Mouse (Mus musculus): ENCODE data around the gene Cep57l1.
"Not testable (repeated sequence)": the region's sequence is repeated elsewhere in the genome, so short reads cannot be mapped to it uniquely, and the experiment has no call there.

The Cep57l1 gene

DNA sequence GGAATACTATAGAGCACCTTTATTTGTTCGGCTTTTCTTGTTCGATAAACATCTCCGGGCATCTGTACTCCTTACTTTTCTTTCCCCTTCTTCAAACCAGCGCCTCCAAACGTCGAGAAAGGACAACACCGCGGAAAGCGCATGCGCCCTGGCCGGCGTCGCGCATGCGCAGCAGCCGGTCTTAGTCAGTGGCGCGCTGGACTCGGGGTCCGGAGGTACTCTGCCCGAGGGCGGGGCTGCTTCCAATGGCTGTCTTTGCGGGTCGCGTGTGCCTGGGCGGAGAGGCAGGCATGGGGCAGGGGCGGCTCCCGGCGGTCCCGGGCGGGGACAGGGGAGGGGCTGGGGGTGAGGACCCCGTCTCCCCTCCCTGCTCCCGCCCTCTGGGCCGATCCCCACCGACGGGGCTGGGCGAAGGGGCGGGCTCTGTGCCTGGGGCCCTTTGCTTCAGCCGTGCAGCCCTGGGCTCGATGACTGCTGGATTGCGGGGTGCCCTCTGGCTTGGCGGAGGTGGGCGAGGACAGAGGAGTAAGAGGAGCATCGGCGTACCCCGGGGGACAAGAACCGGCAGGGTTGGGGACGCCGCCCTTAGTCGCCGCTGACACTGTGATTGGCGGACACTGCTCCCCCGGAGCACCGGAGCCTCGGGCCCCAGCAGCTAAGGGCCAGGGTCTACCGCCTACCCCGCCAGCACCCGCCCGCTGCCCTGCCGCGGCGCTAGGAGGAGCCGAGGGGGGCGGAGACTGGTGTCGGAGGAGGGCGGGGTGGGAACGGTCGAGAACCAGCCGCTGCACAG is at the start of gene Cep57l1, which contains the start of gene Sesn1:
Gene Cep57l1, minus strand, starts transcription at position 101 of the 793 bp plus-strand sequence.
Gene Sesn1, plus strand, starts transcription at position 165 of the 793 bp plus-strand sequence.
- DNase-seq: peak; percentile 97

DNA sequence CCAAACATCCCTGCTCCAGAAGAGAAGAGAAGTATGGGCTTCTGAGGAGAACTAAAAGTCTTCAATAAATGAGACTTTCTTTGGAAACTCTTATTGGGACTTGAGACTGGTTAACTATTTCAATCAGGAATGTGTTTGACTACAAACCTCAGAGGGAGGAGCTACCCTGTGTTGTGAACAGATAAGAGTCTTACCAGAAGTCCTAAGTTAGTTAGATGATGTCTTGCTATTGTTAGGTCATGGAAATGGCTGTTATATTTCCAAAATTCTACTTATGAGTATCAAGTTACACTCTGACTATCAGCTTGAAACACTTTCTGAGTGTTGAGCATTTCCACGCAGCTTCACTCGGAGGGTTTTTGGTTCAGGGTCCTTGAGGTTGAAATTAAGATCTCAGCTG is 39.0 kb upstream of the Cep57l1 start:
- DNase-seq: no peak

DNA sequence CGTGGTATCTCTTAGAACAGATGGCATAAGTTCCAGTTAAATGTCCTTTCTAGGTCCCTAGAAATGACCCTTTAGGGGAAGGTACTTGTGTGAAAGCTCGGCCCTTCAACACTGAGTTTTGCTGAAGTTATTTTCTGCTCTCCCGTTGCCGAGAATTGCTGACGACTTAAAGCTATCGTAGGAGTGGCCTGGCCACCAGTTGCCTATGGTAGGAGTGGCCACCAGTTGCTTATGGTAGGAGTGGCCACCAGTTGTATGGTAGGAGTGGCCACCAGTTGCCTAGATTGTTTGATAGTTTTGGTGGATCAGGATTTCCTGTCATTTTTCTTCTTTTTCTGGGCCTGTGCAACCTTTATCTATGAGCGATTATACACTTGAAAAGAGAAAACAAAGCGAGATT is 38.1 kb upstream of the Cep57l1 start:
- no peak for DNase-seq

DNA sequence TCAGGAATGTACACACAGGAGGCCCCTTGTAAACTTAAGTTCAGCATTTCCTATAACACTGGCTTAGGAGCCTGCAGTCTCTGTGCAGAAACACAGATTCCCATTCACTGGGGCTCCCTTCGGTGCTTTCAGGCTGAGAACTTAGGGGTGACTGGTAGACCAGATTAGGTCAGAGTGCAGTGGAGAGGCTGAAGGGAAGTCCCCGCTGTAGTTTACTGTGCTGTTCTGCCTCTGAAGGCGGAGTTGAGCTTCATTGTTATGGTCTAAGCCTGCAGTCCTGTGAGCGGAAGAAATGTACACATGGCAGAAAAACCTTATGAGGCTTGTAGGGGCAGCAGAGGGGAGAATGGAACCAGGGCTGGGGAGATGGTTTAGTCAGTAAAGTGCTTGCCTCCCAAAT is 29.2 kb upstream of the Cep57l1 start:
- no peak for DNase-seq

DNA sequence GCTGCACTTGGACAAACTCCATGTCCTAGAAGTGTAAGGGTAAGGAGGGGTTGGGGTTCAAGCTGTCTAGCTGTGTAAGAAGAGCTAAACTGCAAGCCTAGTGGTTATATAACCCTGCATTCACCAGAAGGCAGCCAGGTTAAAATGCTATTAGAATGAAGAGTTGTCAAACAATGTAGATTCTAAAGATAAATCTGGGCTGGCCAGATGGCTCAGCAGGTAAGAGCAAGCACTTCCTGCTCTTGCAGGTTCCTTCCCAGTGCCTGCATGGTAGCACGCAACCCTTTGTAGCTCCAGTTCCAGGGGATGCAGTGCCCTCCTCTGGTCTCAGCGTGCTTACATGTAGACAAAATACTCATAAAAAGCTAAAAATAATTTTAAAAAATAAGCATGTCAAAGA is 24.5 kb upstream of the Cep57l1 start:
- no peak for DNase-seq

DNA sequence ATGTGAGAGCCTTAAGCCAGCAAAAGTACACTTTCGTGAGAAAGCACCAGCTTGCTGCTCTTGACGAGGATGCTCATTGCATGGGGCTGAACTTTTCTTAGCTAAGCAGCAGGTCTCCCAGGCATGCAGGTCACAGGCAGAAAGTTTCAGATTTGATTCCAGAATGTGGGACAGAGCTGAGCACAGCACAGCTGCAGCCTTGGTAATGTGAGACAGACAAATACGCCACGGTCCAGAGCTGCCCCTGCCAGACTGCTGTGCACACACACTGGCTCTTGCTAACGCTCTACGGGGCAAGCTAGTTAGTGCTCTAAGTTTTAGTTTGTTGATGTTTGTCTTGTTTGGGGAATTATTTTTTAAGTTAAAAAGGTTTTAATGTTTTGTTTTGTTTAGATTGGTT is 22.5 kb upstream of the Cep57l1 start:
- DNase-seq: no peak

DNA sequence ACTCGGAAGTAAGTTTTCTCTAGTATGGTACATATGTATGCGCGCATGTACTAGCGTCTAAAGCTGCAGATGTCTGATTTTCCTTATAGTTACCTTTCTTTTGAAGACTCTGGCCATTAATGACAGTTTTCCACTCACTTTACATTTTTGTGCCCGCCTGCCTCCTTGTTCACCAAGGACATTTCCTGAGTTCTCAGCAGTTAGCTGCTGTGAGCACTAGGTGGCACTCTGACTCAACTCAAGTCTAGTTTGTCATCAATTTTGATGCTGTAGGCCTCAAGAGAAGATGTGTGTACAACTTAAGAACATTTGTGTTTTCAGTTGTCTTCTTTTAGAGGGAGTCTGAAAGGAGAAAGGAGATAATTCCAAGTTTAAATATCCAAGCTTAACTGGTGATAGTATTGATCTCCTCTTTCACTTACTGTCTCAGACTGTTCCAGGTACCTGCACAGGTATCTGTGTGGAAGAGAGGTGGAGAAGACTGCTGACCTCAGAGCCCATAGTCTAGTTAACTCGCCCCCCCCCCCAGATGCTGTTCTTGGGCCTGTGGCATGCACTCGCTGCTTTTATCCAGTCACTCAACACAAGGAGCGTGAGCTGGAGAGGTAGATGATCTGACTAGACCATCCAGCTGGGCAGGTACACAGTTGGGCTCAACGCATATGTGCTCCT is 21.3 kb upstream of the Cep57l1 start:
- DNase-seq: peak; percentile 69

DNA sequence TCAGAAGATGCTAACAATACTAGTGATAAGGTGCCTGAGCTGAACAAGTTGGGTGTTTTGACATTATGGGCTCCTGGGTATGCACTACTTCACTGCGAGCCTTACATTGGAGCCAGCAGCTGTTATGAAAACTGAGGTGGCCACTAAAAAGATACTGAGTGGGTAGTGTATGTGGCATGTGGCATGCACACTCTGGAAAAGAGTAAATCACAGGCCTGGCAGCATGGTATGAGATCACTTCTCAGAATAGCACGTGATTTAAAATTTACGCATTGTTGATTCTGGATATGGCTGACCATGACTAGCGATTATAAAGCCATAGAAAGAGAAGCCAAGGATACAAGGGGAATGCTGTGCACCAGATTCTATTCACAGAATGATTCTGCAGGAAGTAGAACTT is 20.8 kb upstream of the Cep57l1 start:
- no peak for DNase-seq

DNA sequence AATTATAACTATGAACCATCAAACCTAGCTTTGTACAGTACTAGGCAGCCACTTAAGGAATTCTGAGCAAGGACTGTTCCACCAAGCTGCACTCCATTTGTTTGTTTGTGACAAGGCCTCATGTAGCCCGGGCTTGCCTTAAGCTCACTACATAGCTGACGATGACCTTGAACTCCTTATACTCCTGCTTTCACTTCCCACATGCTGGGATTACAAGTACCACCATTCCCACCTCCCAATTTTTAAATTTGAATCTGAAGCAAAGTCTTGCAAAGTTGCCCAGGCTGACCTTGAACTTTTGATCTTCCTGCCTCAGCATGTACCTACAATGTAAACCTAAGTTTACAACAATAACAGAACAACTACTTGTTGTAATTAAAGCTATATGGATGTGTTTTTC is 20.3 kb upstream of the Cep57l1 start:
- DNase-seq: no peak

DNA sequence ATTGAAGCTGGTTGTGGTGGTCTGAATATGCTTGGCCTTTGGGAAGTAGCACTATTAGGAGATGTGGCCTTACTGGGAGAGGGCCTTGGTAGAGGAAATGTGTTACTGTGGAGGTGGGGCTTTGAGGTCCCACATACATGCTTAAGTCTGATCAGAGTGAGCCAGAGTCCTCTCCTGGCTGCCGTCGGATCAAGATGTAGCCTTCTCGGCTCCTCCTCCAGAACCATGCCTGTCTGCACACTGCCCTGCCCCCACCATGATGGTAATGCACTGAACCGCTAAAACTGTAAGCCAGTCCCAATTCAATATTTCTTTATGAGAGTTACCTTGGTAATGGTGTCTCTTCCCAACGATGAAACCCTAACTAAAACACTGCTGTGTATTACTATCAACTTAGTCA is 19.5 kb upstream of the Cep57l1 start:
- DNase-seq: no peak

DNA sequence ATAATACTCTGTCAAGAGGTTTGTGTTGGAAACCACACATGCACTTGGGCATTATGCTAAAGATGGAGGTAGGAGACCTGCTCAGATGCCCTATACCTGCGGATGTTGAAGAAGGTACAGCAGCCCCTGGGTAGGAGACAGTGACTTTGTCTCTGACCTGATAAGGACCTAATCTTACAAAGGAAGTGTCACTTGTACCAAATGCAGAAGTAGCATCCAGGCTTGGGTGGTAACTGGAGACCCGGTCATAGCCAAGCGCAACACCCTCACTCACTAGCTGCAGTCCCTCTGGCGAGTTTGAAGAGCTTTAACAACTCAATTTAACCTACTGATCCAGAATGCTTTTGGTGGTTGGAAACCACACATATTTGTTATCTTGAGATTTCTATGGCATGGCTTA is 18.1 kb upstream of the Cep57l1 start:
- DNase-seq: no peak

DNA sequence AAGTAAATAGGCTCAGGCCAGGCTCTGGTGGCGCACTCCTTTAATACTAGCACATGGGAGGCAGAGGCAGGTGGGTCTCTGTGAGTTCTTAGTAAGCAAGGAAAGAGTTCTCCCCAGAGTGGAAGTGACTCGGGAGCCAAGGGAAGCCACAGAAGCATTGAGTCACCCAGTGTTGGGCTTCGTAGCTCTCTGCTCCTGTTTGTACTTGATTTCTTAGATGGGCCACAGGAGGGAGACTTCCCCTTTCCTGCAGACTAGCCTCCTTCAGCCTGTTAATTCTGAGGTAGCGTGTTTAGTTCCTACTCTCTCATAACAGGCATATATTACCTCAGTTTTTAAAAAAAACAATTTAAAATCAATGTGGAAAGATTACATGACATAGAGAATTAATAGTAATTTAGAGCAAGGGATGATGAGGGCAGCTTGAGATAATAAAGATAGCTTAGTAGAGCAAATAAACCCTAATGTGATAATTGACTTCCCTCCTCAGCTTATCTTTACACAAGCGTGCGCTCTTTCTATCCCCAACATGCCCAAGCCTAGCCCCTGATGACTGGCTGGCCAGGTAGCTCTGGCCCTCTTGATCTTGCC is 16.9 kb upstream of the Cep57l1 start:
- no peak for DNase-seq

DNA sequence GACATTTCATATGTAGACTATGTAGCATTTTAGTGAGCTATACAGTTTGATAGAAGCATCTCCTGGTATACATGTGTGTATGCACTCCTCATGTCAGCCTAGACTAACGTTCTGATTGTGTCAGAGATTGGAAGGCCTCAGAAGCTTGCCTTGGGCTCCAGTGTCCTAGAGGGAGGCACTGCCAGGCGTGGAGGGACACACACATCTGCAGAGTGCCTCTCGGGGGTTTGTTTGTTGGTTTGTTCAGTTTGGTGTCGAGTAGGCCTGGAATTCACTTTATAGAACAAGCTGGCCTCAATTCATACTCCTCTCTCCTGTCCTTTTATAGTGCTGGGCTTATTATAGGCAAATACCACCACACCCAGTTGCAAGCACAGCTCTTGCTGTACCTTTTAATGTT is 16.3 kb upstream of the Cep57l1 start:
- no peak for DNase-seq

DNA sequence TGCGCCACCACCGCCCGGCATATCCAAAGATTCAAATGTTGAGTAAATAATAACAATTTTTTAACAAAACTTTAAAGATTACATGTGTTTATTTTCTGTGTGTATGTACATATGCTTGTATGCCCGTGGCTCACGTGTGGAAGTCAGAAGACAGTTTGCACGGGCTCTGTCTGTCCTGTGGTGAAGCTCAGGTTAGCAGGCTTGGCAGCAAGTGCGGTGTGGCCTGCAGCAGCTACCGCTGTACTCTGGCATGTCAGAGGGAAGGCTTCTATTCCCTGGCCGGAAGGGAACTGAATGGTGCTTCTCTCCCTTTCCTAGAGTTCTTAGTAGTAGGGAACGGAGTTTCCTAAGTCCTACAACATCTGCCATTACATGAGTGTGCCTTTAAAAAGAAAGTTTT is 15.4 kb upstream of the Cep57l1 start:
- no peak for DNase-seq

DNA sequence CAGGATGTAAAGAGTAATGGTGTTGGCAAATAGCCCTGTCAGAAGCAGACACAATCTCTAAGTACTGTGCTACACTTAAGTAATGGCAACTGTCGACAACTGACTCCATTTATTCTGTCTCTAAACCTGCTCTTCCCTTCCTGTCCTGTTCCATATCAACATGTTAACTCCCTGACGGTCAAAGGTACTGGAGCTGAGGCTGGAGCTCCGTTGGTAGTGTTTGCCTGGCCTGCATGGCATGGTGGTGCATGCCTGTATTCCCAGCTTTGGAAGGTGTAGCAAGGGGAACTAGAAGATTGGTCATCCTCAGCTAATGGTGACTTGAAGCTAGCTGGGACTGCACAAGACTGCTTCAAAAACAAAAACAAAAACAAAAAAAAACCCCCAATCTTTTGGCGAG is 14.2 kb upstream of the Cep57l1 start:
- no peak for DNase-seq

DNA sequence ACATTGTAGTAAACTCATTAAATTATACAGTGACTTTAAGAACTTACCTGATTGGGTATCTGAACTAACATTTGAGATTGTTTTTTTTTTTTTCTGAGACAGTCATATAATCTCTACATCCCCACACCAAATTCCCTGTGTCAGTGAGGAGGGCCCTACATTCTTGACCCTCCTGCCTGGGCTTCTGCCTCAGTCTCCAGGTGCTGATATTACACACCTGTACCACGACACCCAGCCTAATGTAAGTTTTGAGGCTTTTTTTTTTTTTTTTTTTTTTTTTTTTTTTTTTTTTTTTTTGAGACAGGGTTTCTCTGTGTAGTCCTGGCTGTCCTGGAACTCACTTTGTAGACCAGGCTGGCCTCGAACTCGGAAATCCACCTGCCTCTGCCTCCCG is 13.6 kb upstream of the Cep57l1 start:
- not testable (repeated sequence) for DNase-seq

DNA sequence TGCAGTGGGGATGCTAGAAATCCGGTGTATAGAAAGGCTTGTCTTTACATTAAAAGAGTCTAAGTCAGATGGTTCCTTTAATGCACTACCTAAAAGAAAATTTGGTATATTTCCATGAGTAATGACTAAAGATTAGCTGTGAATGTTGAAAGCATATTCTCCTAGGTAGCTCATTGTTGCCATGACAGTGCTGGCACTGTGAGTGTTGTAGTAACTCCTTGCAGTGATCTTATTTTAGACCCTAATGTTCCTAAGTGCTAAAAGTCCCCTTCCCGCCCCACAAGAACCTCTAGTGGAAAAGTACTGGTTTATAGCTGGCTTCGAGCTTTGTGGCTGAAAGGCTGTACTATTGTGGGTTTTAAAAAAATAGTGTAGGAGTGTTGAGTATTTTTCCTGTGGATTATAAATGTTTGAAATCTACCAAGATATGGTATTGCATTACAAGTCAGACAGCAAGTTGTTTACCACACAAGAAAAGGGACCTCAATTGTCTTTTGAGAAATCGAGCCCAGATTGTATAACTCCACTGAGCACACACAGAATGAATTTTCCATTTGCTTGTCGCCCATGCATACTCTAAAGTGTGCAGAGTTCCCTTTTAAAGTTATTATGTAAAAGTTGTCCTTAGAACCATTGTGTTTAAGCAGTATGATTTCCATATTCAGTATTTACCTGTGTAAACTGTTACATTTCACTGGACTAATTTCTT is 13.1 kb upstream of the Cep57l1 start:
- DNase-seq: no peak

DNA sequence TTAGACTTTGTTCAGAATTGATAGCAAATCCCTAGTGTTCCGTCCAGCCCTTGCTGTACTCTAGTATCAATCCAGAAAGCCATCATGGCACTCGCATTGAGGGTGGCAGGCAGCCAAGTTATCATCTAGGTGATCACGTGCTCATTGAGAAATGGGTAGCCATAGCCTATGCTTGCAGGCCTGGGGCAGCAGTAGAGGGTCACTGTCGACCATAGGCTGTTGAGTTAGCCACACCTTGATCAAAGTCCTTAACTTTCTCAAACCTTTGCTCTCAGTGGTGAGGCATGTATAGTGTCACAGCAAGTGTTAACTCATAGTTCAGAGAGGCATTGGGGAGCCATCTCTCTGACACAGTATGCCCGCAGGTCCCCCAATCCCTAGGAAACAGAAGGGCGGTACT is 11.5 kb upstream of the Cep57l1 start:
- no peak for DNase-seq

DNA sequence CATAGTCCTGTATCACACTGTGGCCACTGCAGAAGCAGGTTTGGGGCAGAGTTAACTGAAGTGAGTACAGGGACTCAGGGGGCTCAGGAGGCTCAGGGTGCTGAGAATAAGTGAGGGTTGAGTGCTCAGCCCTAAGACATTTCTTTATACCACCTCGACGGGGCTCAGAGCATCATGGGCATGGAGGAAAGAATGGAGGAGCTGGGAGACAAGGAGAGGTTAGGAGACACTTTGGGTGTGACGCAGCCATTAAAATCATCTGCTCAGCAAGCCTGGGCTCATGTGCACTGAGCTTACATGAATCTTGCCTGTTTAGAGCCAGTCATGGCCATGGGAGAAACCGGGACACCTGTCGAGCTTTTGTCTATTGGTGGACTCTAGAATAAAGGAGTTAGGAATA is 10.7 kb upstream of the Cep57l1 start:
- no peak for DNase-seq

DNA sequence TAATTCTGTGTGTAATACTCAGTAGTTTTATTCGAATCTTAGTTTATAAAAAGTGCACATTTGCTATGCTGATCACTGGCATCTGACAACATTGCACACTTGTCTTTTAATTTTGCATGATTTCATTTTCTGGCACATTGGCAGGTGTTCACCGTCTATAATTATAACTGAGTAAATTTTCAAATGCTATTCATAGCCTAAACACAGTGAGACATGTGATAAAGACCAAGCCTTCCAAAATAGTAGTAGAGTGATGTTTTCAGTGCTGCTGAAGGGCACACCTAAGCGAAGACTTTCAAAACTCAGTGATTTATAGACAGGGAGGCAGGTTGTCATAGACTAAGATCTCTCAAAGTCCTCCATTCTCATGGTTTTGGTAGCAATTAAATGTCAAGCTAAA is 9.6 kb upstream of the Cep57l1 start:
- no peak for DNase-seq

DNA sequence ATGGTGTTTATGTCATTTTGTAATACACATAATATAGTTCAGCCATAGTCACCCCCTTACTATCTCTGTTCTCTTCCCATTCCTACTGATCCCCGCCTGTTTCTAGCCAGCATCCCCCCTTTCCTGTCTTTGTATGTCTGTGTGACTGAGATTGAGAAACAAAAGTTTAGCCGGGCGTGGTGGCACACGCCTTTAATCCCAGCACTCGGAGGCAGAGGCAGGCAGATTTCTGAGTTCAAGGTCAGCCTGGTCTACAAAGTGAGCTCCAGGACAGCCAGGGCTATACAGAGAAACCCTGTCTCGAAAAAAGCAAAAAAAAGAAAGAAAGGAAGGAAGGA is 9.0 kb upstream of the Cep57l1 start:
- not testable (repeated sequence) for DNase-seq

DNA sequence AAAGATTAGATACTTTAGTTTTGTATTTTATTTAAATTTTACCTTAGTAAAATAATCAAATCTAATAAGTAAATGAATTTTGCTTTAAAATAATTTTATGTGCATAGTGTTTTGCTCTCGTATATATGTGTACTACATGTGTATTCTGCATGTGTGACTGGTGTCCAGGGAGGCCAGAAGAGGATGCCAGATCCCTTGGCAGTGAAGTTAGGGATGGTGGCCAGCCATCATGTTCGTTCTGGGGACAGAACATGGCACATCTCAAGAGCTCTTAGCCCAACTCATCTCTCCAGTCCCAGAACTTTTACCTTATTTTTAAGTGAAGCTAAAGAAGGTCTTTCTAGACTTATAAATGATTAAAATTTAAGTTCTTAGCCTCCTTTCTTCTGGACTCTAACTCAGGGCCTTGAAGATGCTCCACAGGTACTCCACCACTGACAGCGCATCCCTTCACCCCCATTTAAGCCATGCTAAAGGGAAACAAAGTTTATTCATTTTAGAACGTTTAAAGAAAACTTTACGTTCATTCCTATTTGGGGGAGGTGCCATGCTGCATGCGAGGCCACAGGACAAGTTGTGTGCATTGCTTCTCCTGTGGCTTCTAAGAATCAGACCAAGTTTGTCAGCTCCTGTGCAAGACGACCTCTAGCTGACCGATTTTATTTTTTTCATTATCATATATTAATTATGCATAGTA is 8.5 kb upstream of the Cep57l1 start:
- no peak for DNase-seq

DNA sequence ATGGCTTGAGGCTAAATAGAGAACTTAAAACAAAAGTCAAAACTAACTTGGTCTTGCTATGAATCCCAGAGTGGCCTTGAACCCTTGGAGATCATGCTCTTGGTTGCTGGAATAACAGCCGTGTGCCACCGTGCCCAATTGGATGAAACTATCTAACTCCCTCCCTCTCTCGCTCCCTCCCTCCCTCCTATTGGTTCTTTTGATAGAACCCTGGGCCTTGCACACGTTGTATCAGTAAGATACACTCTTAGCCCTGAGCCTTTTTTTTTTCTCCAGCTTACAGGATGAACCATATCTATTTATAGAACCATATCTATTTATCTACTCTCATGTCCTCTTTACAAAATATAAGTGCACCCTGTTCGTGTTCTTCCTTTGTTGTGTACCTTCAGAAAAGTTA is 6.8 kb upstream of the Cep57l1 start:
- no peak for DNase-seq
